Mouse (Mus musculus): Measurements from ENCODE around the gene Acadvl. TPM values are rescaled to one million over a fixed set of nuclear protein-coding genes. Genes with fewer than 3 reads are reported as not detected.
"Not testable (repeated sequence)": the region's sequence is repeated elsewhere in the genome, so short reads cannot be mapped to it uniquely, and the experiment has no call there.

Gene Acadvl
- polyA plus RNA-seq, 1 experiment from 2014 or later = 46.3 TPM

DNA sequence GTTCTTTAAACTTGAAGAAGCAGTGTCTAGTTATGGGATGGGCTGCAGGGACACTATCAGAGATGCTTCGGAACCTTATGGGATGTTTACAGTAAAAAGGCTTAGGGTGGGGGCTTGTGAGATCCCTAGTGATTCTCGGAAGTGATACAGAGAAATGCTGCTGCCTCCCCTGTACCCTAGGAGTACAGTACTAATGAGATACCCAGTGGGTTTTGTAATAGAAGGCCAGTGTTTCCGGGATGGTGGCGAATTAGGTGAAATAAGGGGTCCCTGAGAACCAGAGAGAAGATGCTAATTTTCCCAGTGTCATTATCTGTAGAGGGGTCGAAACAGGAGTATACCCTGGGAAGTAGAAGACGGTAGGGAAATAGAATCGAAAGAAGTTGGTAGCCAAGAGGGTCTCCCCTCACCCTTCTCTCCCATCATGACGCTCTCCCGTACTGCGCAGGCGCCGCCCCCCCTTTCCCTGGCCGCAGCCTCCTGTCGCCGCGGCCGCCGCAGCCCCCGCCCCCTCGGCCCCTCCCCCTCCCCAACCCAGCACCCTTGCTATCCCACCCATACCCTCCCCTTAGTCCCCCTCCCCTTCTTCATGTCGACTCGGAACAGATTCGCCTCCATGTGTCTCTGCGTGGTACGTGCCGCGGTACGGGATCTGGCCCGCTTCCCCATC, 8.4 kb upstream of the Acadvl start:
- H3K9me3 ChIP-seq = no peaks in the 10 kb centered on the region
- DNase-seq (ENCODE audit: low spot score) = peak; percentile 84
- H3K4me1 ChIP-seq = peaks cover 98% of the 10 kb centered on the region
- 5% methylated on average over 27 of the region's 29 CpGs for WGBS
- H3K4me3 ChIP-seq = peak overlapping the region; percentile 58
- peak overlapping the region; percentile 81 for H3K27ac ChIP-seq (replicated peaks)
- H3K27me3 ChIP-seq (replicated peaks; ENCODE audit: low read depth, poor library complexity, severe bottlenecking) = no peaks in the 10 kb centered on the region
- no peaks in the 10 kb centered on the region for H3K36me3 ChIP-seq (replicated peaks)

DNA sequence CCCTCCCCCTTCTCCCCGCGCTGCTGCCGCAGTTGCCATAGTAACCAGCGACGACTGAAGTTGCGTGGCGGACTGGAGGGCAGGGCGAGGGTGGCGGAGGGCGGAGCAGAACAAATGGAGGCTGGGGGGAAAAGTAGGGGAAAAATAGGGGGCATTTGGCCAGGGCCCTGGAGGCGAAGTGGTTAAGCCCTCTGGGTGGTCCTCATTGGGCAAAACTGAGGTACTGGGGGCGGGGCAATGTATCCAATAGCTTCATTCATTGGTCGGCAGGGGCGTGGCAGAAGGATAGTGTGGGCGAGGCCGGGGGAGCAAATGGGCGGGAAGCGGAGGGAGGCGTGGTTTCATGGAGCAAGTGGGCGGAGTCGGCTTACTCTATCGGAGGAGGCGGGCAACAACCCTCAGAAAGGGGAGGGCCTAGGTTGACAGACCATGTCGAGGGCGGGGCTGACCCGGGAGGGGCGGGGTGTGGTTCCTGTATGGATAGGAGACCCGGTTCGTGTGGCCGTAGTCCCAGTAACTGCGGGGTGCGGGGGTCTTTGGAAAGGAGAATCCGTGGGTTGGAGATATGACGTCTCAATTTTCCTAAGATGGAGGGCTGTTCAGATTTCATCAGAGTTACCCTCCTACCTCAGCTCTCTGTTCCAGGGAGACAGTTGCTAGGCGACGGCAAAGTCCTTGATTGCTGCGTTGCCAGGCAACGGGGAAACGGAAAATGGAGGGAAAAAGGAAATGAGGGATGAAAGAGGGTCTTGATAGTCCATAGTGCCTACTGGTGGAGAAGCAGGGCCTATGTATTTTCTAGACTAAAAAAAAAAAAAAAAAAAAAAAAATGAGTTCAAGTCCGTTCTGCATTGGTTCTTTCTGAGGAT, 6.3 kb upstream of the Acadvl start:
- peak; percentile 99 for DNase-seq (ENCODE audit: low spot score)
- 2% methylated on average over 40 of the region's 40 CpGs for WGBS
- Histone ChIP-seq H3K4me1 (peaks cover 98% of the 10 kb centered on the region), H3K27me3 (replicated peaks; ENCODE audit: low read depth, poor library complexity, severe bottlenecking) (no peaks in the 10 kb centered on the region), H3K4me3 (peak overlapping the region; percentile 86), H3K9me3 (no peaks in the 10 kb centered on the region), H3K27ac (replicated peaks) (peak overlapping the region; percentile 97), H3K36me3 (replicated peaks) (no peaks in the 10 kb centered on the region)

DNA sequence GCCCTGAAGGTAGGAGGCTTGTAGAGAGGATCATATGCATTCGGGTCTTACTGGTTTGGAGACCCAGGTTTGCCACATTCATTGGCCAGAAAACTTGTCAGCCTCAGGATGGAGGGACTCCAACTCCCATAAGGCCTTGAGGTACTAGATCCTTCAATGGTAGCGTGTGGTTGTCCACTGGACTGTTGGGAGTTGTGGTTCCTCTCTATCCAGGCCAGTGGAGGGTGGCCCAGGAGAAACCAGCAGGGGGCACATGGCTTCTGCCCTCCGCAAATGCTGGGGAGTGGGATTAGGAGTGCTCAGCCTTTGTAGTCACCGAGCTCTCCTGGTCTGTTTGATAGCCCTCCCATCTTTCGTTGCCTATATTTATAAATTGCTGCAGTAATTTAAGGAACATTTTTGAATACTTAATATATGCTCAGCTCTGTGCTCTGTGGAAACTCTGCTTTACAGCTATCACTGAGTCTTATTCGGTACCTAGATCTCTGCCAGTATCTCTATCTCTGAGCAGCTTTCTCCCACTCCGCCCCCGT, 5.6 kb upstream of the Acadvl start:
- Histone ChIP-seq H3K27me3 (replicated peaks; ENCODE audit: low read depth, poor library complexity, severe bottlenecking) (no peaks in the 10 kb centered on the region), H3K4me3 (peak overlapping the region; percentile 86), H3K36me3 (replicated peaks) (no peaks in the 10 kb centered on the region), H3K27ac (replicated peaks) (peak overlapping the region; percentile 97), H3K9me3 (no peaks in the 10 kb centered on the region), H3K4me1 (peaks cover 92% of the 10 kb centered on the region)
- DNase-seq (ENCODE audit: low spot score) = peak; percentile 86
- under 1% methylated on average over 8 of the region's 8 CpGs for WGBS

DNA sequence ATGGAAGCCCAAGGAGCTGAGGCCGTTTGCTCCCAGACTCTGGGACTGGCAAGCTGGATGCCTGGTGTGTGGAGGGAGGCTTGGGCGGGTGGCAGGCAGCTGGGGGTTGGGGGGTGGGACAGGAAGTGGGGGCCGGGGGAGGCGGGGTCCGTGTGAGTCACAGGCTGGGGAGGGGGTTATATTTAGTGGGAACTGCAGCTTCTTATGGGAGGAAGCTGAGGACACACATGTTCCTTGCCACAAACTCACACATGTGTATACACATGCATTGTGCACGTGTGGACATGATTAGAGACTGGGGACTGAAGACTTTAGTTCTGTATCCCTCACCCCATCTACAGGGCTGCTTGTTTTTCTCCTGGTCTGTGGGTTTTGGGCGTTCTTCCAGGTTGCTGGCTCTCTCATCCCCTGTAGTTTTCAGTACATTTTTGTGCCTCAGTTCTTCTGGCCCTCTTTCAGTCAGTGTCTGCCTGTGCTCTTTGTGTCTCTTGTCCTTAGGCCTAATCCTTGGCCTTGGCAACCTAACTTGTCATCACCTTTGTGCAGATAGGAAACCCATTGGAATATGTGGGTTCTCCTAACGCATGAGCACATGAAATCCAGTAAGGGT, 4.9 kb upstream of the Acadvl start:
- peak; percentile 51 for DNase-seq (ENCODE audit: low spot score)
- peaks cover 93% of the 10 kb centered on the region for H3K4me1 ChIP-seq
- 18% methylated on average over 8 of the region's 8 CpGs for WGBS

DNA sequence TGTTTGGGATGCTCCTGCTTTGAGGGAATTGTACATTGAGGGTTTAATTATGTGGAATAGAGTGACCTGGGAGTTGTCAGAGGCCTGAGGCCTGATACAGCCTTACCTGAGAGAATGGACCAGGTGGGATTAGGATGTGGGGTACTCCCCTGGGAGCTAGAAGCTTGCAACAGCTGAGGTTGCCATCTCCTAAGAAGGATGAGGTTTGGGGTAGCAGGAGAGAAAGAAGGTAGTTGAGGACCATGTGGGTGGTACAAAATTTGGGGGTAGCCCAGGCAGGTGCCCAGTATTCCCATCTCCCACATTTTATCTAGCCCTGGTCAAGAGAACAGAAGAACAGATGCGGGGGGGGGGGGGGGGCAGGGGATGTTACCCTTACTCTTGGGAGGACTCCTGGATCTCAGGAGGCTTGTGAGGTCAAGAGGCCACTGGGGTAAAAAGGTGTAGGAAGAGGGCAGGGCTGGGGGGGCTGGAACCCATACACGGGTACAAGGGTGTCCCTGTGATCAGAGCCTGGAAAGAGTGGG, 4.3 kb upstream of the Acadvl start:
- Histone ChIP-seq H3K36me3 (replicated peaks) (no peaks in the 10 kb centered on the region), H3K9me3 (no peaks in the 10 kb centered on the region), H3K4me1 (peaks cover 93% of the 10 kb centered on the region), H3K27ac (replicated peaks) (peak overlapping the region; percentile 97), H3K27me3 (replicated peaks; ENCODE audit: low read depth, poor library complexity, severe bottlenecking) (no peaks in the 10 kb centered on the region), H3K4me3 (peak overlapping the region; percentile 86)
- no peak for DNase-seq (ENCODE audit: low spot score)
- WGBS = 18% methylated on average over 2 of the region's 2 CpGs

More for the DNA sequence above, 4.9 kb upstream of the Acadvl start:
- no peaks in the 10 kb centered on the region for H3K9me3 ChIP-seq
- peak overlapping the region; percentile 97 for H3K27ac ChIP-seq (replicated peaks)
- no peaks in the 10 kb centered on the region for H3K27me3 ChIP-seq (replicated peaks; ENCODE audit: low read depth, poor library complexity, severe bottlenecking)
- no peaks in the 10 kb centered on the region for H3K36me3 ChIP-seq (replicated peaks)
- H3K4me3 ChIP-seq = peak overlapping the region; percentile 86

DNA sequence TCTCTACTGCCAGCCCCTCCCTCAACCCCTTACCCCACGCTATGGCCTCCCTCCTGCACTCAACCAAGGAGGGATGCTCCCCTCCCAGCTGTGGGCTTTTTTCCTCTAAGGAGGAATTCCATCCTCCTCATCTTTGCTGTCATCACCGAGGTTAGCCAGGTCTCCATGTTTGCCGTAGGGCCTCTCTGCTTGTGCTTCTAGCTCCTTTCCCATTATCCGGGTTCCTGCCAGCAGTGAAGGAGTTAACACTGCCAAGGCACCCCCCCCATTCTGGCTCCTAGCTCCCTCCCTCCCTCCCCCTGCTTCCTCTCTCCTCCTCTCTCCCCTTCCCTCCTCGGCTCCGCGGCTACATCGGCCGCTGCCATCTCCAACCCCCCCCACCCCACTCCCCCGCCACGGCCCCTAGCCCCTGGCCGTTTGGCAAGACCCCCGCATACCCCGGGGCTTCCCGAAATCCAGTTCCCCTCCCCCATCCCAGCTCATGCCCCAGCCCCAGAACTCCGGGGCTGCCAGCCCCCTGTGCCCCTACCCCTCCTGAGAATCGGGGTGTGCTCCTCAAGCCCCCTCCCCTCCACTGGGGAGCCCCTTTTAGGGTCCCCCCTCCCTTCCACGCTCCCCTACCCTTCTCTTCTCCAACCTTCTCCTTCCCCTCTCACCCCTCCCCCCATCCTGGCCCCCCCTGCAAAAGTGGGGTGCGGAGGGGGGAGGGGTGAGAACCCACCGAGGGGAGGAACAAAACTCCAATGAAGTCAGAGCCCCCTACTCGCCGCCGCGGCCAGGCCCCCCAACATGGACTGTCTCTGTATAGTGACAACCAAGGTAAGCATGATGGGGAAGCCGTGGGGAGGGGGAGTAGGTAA, 3.1 kb upstream of the Acadvl start:
- Histone ChIP-seq H3K27me3 (replicated peaks; ENCODE audit: low read depth, poor library complexity, severe bottlenecking) (no peaks in the 10 kb centered on the region), H3K4me3 (peak overlapping the region; percentile 86), H3K27ac (replicated peaks) (peak overlapping the region; percentile 97), H3K4me1 (peaks cover 93% of the 10 kb centered on the region), H3K36me3 (replicated peaks) (peaks cover 12% of the 10 kb centered on the region), H3K9me3 (no peaks in the 10 kb centered on the region)
- 1% methylated on average over 25 of the region's 25 CpGs for WGBS
- DNase-seq (ENCODE audit: low spot score) = peak; percentile 88

DNA sequence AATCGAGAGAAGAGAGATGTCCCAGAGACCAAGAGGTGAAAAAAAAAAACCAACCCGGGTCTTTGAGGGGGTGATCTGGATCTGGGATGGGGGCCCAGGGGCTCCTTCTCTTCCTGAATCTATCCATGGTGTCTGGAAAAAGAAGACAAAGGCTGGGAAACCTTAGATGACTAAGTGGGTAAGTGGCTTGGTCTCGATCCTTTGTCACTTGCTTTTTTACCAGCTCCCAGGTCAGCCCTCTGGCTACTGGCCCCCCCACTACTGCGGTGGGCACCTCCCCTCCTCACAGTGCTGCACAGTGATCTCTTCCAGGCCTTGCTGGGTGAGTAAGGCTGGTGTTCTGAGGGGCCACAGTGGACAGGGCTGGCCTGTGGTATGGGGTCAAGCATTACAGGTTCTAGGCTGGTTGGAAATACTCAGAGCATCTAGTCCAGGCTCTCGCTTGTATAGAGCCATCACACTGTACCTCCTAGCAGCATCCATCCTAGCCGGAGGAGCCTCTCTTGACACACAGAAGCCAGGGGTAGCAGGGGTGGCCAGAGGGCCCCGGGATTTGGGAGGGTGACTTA, 2.1 kb upstream of the Acadvl start:
- peak overlapping the region; percentile 86 for H3K4me3 ChIP-seq
- H3K27me3 ChIP-seq (replicated peaks; ENCODE audit: low read depth, poor library complexity, severe bottlenecking) = no peaks in the 10 kb centered on the region
- no peaks in the 10 kb centered on the region for H3K9me3 ChIP-seq
- no peak for DNase-seq (ENCODE audit: low spot score)
- peaks cover 22% of the 10 kb centered on the region for H3K36me3 ChIP-seq (replicated peaks)
- peaks cover 85% of the 10 kb centered on the region for H3K4me1 ChIP-seq
- WGBS = 37% methylated on average over 7 of the region's 7 CpGs
- H3K27ac ChIP-seq (replicated peaks) = peak overlapping the region; percentile 97

DNA sequence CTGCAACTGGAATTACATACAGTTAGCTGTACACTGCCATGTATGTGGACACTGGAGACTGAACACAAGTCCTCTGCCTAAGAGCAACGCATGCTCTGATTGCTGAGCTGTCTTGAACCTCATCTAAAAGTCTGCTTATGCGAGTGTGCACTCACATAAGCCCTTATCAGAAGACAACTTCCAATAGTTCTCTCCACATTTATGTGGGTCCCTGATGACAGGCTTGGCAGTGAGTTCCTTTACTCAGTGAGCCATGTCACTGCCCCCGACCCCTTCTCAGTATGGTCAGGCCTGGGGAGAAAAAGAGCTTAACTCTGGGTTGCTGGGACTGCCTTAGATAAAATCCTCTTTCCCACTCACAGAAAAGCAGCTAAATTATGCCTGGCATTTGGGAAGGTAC, 1.5 kb upstream of the Acadvl start, which contains the start of gene Dlg4:
Gene Dlg4 (plus strand): TSS at position 274 of the 400 bp plus-strand sequence.
- DNase-seq (ENCODE audit: low spot score) = no peak
- Histone ChIP-seq H3K9me3 (no peaks in the 10 kb centered on the region), H3K4me3 (peak within 1 kb of the TSS; percentile 86), H3K27ac (replicated peaks) (peak within 1 kb of the TSS; percentile 97), H3K36me3 (replicated peaks) (peaks cover 29% of the 10 kb centered on the region), H3K4me1 (peaks cover 79% of the 10 kb centered on the region), H3K27me3 (replicated peaks; ENCODE audit: low read depth, poor library complexity, severe bottlenecking) (no peaks in the 10 kb centered on the region)
- WGBS = 72% methylated on average over 3 of the region's 3 CpGs

DNA sequence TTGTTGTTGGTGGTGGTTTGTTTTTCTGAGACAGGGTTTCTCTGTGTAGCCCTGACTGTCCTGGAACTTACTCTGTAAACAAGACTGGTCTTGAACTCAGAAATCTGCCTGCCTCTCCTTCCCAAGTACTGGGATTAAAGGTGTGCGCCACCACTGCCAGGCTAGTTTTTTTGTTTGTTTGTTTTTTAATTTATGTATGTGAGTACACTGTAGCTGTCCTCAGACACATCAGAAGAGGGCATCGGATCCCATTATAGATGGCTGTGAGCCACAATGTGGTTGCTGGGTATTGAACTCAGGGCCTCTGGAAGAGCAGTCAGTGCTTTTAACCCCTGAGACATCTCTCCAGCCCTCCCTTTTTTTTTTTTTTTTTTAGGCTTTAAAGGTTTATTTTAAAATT, 966 bp upstream of the Acadvl start:
- 86% methylated on average over 2 of the region's 2 CpGs for WGBS
- H3K27ac ChIP-seq (replicated peaks); DNase-seq (ENCODE audit: low spot score); H3K9me3 ChIP-seq; H3K4me3 ChIP-seq; H3K27me3 ChIP-seq (replicated peaks; ENCODE audit: low read depth, poor library complexity, severe bottlenecking): not testable (repeated sequence)
- H3K4me1 ChIP-seq = peaks cover 74% of the 10 kb centered on the region
- peaks cover 34% of the 10 kb centered on the region for H3K36me3 ChIP-seq (replicated peaks)

DNA sequence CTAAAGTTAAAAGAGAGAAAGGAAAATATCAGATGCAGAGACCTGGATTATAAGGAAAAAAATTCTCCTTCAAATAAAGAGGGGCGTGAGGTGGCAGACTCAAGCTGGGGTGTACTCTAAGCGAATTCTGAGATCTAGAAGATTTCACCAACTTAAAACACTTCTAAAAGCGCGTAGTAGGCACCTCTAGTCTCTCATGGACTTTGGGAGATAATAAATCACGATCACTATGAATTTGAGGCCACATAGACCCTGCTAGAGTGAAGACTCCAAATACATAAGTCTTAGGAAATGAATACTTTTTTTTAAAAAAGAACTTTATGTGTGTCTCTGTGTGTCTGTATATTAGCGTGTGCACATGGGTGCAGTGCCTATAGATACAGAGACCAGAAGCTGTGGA, 466 bp upstream of the Acadvl start:
- Histone ChIP-seq H3K27me3 (replicated peaks; ENCODE audit: low read depth, poor library complexity, severe bottlenecking) (no peaks in the 10 kb centered on the region), H3K36me3 (replicated peaks) (peaks cover 39% of the 10 kb centered on the region), H3K4me1 (peaks cover 70% of the 10 kb centered on the region), H3K9me3 (no peaks in the 10 kb centered on the region), H3K4me3 (peak overlapping the region; percentile 67), H3K27ac (replicated peaks) (peak overlapping the region; percentile 81)
- DNase-seq (ENCODE audit: low spot score) = no peak
- WGBS = 70% methylated on average over 6 of the region's 6 CpGs

DNA sequence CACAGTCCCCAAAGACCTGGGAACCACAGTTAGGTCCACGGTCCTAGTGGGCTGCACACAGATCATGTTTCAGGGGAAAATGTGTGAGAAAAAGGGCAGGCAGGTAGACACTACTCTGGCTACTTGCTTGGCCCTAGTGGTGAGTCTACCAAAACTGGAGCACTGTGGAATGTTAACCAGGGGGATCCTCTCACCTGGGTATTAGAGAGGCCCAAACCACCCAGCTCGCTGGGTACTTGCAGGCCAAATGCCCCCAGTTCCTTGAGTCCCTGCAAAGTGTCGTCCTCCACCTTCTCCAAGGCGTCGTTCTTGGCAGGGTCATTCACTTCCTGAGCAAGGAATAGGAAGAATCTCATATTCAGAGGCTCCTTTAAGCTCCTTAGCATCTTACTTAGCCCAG, 1.2 kb downstream of the Acadvl start:
- H3K4me3 ChIP-seq = peak overlapping the region; percentile 67
- no peaks in the 10 kb centered on the region for H3K27me3 ChIP-seq (replicated peaks; ENCODE audit: low read depth, poor library complexity, severe bottlenecking)
- WGBS = 63% methylated on average over 5 of the region's 5 CpGs

More for the DNA sequence above, 1.2 kb downstream of the Acadvl start:
- Histone ChIP-seq H3K36me3 (replicated peaks) (peaks cover 55% of the 10 kb centered on the region), H3K27ac (replicated peaks) (0 out of 2 replicates have a peak overlapping the region, but pooled peaks have one; percentile 81), H3K4me1 (peaks cover 54% of the 10 kb centered on the region), H3K9me3 (no peaks in the 10 kb centered on the region)
- DNase-seq (ENCODE audit: low spot score) = no peak

Measured in embryonic facial prominence, embryonic 10.5 days (tissue).